In the genomic region with DNA sequence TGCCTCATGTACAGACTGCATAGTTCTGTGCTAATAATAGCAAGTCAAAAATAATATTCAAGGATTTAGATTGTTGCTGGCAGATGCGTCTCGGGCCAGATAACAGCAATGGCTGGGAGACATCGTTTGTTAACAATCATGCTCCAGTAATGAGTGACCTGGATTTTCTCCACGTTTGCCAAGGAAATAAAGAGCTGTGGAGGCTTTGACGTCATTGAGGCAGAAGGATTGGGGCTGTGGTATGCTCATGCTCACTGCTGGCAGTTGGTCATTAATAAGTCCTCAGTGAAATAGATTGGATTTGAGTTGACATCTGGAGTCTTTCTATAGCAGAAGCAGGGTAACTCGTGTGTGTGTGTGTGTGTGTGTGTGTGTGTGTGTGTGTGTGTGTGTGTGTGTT, we compare ENCODE assay signal across 18 mouse cellular contexts.
DNase-seq lines count a peak whose midpoint lies in the region; ATAC-seq and TF ChIP-seq lines count a peak whose summit lies in the region.
"Had no signal": no experiment of that assay in that cellular context is flagged by ENCODE, and none has a peak within 500 bp of the region (broad histone marks: within the 10 kb centered on the region; RNA-seq: fewer than 3 reads in every experiment).

No protein-coding gene starts in this region.

- H3K36me3 ChIP-seq in embryonic facial prominence, embryonic 12.5 days: no peaks in the 10 kb centered on the region
- no peaks in the 10 kb centered on the region for H3K36me3 ChIP-seq in embryonic facial prominence, embryonic 10.5 days (replicated peaks)
- no peaks in the 10 kb centered on the region for H3K36me3 ChIP-seq in hindbrain, postnatal 0 days (ENCODE audit: insufficient read depth, low read length)
- H3K36me3 ChIP-seq in hindbrain, embryonic 10.5 days: no peaks in the 10 kb centered on the region
- no peaks in the 10 kb centered on the region for H3K36me3 ChIP-seq in neural tube, embryonic 15.5 days
- H3K36me3 ChIP-seq: forebrain, embryonic 10.5 days; neural tube, embryonic 12.5 days had no signal

- WGBS in embryonic facial prominence, embryonic 12.5 days: 73% methylated on average over 6 of the region's 6 CpGs
- 78% methylated on average over 6 of the region's 6 CpGs for WGBS in embryonic facial prominence, embryonic 10.5 days
- 55% methylated on average over 6 of the region's 6 CpGs for WGBS in hindbrain, postnatal 0 days
- 78% methylated on average over 6 of the region's 6 CpGs for WGBS in hindbrain, embryonic 10.5 days
- WGBS in neural tube, embryonic 15.5 days: 65% methylated on average over 6 of the region's 6 CpGs

- H3K9me3 ChIP-seq in embryonic facial prominence, embryonic 12.5 days: no peaks in the 10 kb centered on the region
- H3K9me3 ChIP-seq in embryonic facial prominence, embryonic 10.5 days: no peaks in the 10 kb centered on the region
- H3K9me3 ChIP-seq in hindbrain, postnatal 0 days (ENCODE audit: low read length): no peaks in the 10 kb centered on the region
- H3K9me3 ChIP-seq in hindbrain, embryonic 10.5 days: no peaks in the 10 kb centered on the region
- H3K9me3 ChIP-seq in neural tube, embryonic 15.5 days (replicated peaks): no peaks in the 10 kb centered on the region
- H3K9me3 ChIP-seq: forebrain, embryonic 10.5 days; neural tube, embryonic 12.5 days had no signal

- H3K9ac ChIP-seq in embryonic facial prominence, embryonic 12.5 days: no peak overlapping the region
- no peak overlapping the region for H3K9ac ChIP-seq in hindbrain, postnatal 0 days (replicated peaks; ENCODE audit: low read length)
- no peak overlapping the region for H3K9ac ChIP-seq in neural tube, embryonic 15.5 days (replicated peaks)
- H3K9ac ChIP-seq: neural tube, embryonic 12.5 days had no signal

- no peak for DNase-seq in embryonic facial prominence, embryonic 10.5 days (ENCODE audit: low spot score)
- peak; percentile 10 for DNase-seq in hindbrain, postnatal 0 days (ENCODE audit: low spot score)
- no peak for DNase-seq in hindbrain, embryonic 10.5 days (ENCODE audit: low spot score)
- DNase-seq in neural tube, embryonic 10.5 days (ENCODE audit: extremely low spot score, low spot score): no peak
- peak; percentile 57 for DNase-seq in retina, postnatal 7 days (ENCODE audit: low read depth, low spot score)
- no peak for DNase-seq in left cerebral cortex, adult 9 months (ENCODE audit: low spot score in 2 of 2)
- DNase-seq: adrenal gland, postnatal 36 days; cerebellum, postnatal 36 days; kidney, postnatal 36 days; thymus, postnatal 36 days had no signal

- H3K4me1 ChIP-seq in embryonic facial prominence, embryonic 12.5 days: no peaks in the 10 kb centered on the region
- no peaks in the 10 kb centered on the region for H3K4me1 ChIP-seq in embryonic facial prominence, embryonic 10.5 days
- no peaks in the 10 kb centered on the region for H3K4me1 ChIP-seq in hindbrain, postnatal 0 days (ENCODE audit: insufficient read depth, low read length)
- H3K4me1 ChIP-seq in hindbrain, embryonic 10.5 days (replicated peaks): no peaks in the 10 kb centered on the region
- no peaks in the 10 kb centered on the region for H3K4me1 ChIP-seq in neural tube, embryonic 15.5 days
- H3K4me1 ChIP-seq: forebrain, embryonic 10.5 days; neural tube, embryonic 12.5 days had no signal

- no peak overlapping the region for H3K4me2 ChIP-seq in embryonic facial prominence, embryonic 12.5 days (replicated peaks)
- H3K4me2 ChIP-seq in hindbrain, postnatal 0 days (ENCODE audit: low read depth, low read length): no peak overlapping the region
- H3K4me2 ChIP-seq in neural tube, embryonic 15.5 days: no peak overlapping the region
- H3K4me2 ChIP-seq: neural tube, embryonic 12.5 days had no signal

- TF ChIP-seq CTCF in hindbrain, postnatal 0 days (IDR thresholded peaks at IDR 0.05; ENCODE audit: low read depth): no peak

- no peaks in the 10 kb centered on the region for H3K27me3 ChIP-seq in embryonic facial prominence, embryonic 12.5 days
- H3K27me3 ChIP-seq in embryonic facial prominence, embryonic 10.5 days (replicated peaks; ENCODE audit: low read depth, poor library complexity, severe bottlenecking): no peaks in the 10 kb centered on the region
- no peaks in the 10 kb centered on the region for H3K27me3 ChIP-seq in hindbrain, postnatal 0 days (ENCODE audit: insufficient read depth, low read length)
- no peaks in the 10 kb centered on the region for H3K27me3 ChIP-seq in hindbrain, embryonic 10.5 days (ENCODE audit: insufficient read depth, poor library complexity, severe bottlenecking)
- no peaks in the 10 kb centered on the region for H3K27me3 ChIP-seq in neural tube, embryonic 15.5 days (replicated peaks)
- H3K27me3 ChIP-seq: CH12.LX; neural tube, embryonic 12.5 days; Patski had no signal

- H3K27ac ChIP-seq in embryonic facial prominence, embryonic 12.5 days: no peak overlapping the region
- no peak overlapping the region for H3K27ac ChIP-seq in embryonic facial prominence, embryonic 10.5 days (replicated peaks)
- H3K27ac ChIP-seq in hindbrain, postnatal 0 days: no peak overlapping the region
- no peak overlapping the region for H3K27ac ChIP-seq in hindbrain, embryonic 10.5 days
- no peak overlapping the region for H3K27ac ChIP-seq in neural tube, embryonic 15.5 days (replicated peaks)
- H3K27ac ChIP-seq: forebrain, embryonic 10.5 days; neural tube, embryonic 12.5 days had no signal

- H3K4me3 ChIP-seq in embryonic facial prominence, embryonic 12.5 days: no peak overlapping the region
- H3K4me3 ChIP-seq in embryonic facial prominence, embryonic 10.5 days: no peak overlapping the region
- H3K4me3 ChIP-seq in hindbrain, postnatal 0 days (ENCODE audit: low read length): no peak overlapping the region
- H3K4me3 ChIP-seq in hindbrain, embryonic 10.5 days: no peak overlapping the region
- H3K4me3 ChIP-seq in neural tube, embryonic 15.5 days (replicated peaks): no peak overlapping the region
- H3K4me3 ChIP-seq: forebrain, embryonic 10.5 days; neural tube, embryonic 12.5 days had no signal

- ATAC-seq in embryonic facial prominence, embryonic 12.5 days (ENCODE audit: insufficient number of reproducible peaks, insufficient read depth, low FRiP score, low TSS enrichment): peak; percentile 41; the same call in 1 of the 2 replicates
- ATAC-seq in hindbrain, postnatal 0 days: 0 out of 2 replicates have a peak, but pooled peaks have one; percentile 12
- ATAC-seq in neural tube, embryonic 15.5 days (ENCODE audit: low FRiP score): peak; percentile 31; the same call in 1 of the 2 replicates
- ATAC-seq: intestine, embryonic 16.5 days; midbrain, embryonic 16.5 days; Patski had no signal

Comparison
In these comparisons a context has a peak if more than half of its experiments do, and no peak if none do; other contexts are left out.
1. DNase-seq: peak in hindbrain, postnatal 0 days (single experiment) and retina, postnatal 7 days (single experiment); none in embryonic facial prominence, embryonic 10.5 days (single experiment), hindbrain, embryonic 10.5 days (single experiment), neural tube, embryonic 10.5 days (single experiment) and left cerebral cortex, adult 9 months (0 of 2).
2. Peak in every context shown above with its lines, with median percentiles within 50 percentile points of each other: ATAC-seq.